Mouse (Mus musculus) mature B cell (primary cell): ENCODE results near the gene Tmem190.
"Not testable (repeated sequence)": the region's sequence is repeated elsewhere in the genome, so short reads cannot be mapped to it uniquely, and the experiment has no call there.

ENCODE experiments used
- in situ Hi-C: fragments of 300-500 bp; cut with MboI; formaldehyde crosslinking; loops from 2 replicates; pipeline ENCODE4 v1.14.3; 2019

Tmem190 gene

DNA sequence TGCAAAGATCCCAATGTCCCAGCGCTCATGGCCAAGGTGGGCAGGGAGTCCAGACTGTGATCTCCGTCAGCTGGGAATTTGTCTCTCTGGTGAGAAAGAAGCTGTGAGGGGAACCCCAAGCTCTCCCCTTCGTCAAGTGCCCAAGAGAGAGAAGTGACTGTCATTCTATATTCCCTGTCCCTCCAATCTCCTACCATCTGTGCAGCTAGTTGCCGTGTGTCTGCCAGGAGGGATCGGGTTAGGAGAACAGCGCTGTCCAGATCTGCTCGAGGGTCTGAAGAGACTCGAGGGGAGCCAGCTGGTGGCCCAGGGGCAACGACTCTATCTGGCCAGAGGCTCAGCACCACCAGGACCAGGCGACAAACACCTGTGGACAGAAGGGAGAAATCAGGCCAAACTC lies 6.6 kb upstream of the Tmem190 start:
- in situ Hi-C loops: no loop called here

GRCm38 (mm10) chr7:4776861-4777830 lies 5.6 kb upstream of the Tmem190 start:
- in situ Hi-C loops: no loop called here

DNA sequence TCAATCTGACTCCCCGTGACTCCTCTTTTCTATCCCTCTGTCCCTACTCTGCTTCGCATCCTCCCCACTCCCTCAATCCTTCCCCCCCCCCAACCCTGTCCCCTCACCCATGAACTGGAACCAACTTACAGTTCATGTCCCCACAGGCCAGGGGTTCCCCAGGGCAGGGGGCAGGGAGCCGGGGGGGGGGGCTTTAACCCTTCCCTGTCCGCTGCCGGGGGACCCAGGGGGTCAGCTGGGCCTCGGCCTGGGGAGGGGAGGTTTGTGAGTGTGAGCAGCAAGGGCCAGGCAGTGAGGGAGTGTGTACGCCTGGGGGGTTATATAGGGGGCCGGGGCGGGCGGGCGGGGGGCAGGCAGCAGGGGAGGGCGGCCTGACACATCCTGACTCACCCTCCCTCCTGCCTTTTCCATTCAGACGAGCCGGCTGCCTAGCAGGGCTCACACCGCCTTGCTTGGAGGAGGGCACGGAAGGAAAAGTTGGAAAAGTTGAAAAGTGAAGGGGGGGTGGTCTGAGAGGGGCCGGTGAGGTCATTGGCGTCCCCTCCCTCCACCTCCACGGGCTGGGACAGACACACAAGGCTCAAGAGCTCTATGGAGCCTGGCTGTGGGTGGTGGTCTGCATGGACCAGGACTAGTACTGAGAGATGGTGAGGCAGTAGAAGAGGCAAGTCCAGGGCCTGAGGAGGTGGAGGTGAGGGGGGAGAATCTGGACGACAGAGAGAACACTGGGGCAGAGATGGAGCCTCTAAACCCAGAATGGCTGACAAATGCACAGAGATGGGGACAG lies 4.7 kb upstream of the Tmem190 start:
- in situ Hi-C loops: no loop called here

GRCm38 (mm10) chr7:4779921-4780320 lies 2.8 kb upstream of the Tmem190 start:
- in situ Hi-C loops: no loop called here

DNA sequence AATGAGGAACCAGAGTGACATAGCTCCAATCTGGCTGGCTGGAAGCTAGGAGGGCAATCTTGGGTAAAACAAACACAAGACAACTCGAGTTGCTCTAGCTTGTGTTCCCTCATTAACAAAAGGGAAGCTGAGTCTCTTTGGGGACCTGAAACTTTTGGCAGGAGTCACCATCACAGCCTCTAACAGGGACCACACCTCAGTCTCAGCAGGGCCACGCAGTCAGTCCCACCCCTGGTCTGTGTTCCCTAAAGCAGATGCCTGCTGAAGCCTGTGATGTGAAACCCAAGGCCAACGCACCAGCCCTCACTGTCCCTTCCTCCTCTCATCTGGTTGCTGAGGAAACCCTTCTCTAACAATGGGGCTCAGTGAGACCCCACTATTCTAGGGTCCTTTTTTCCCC lies 607 bp upstream of the Tmem190 start:
- in situ Hi-C loops: no loop called here

DNA sequence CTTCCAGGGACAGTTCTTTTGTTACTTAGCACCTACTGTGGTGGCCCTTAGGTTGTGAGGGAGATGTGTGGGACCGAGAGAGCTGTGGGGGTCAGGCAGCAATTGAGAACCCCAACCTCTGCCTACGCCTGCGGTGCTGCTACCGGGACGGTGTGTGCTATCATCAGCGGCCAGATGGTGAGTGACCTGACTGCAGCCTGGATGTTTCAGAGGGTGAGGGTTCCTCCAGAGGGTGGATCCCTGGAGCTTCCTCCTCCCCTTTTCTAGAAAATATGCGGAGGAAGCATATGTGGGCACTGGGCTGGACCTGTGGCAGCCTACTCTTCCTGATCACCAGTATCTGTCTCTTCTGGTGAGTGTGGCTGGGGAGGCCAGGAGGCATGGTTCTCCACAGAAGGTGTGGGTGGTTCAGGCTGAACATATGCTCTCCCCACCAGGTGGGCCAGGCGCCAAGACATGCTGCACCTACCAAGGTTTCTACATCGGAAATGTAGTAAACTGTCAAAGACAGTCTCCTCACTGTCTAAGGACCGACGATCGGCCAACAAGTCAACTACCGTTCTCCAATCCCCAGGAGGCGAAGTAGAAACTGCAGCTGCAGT lies 1.0 kb downstream of the Tmem190 start:
- in situ Hi-C loops: no loop called here

DNA sequence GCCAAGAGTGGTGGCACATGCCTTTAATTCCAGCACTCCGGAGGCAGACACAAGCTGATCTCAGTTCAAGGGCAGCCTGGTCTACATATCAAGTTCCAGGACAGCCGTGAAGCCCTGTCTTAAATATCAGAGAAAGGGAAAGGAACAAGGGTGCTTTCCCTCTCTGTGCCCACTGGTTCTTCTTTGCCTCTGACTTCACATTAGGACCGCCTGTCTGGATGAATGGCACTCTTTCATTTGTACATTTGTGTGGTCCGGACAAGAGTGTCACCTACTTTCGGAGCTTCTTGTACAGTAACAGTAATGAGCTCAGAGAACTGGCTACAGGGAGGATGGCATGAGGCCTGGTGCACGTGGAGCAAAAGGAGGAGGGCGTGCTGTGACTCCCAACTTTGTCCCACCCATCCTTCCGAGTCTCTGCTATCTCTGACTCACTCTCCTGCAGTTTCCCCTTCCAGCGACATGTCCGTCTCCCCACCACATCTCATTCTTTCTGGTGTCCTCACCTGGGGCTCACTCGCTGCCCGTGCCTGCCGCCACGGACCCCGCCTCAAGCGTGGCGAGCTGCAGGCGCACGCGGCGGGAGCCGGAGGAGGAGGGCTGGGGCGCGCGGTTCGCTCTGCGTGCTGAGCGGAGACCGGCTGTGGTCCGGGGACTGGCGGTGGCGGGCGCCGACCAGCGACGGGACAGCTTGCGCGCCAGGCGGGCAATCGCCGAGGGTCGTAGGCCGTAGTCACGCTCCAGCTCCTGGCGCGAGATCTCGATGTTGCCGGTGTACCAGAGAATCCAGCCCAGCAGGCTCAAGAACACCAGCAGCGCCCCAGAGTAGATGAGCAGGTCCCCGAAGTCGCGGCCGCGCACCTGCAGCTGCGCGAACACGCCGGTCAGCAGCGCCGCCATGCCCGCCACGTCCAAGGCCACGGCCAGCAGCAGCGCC lies 6.0 kb downstream of the Tmem190 start:
- in situ Hi-C loops: no loop called here

GRCm38 (mm10) chr7:4789436-4789935 lies 6.7 kb downstream of the Tmem190 start, which contains the start of gene Tmem238:
Gene Tmem238 (minus strand): TSS chr7:4789656.
- in situ Hi-C loops: no loop called here

DNA sequence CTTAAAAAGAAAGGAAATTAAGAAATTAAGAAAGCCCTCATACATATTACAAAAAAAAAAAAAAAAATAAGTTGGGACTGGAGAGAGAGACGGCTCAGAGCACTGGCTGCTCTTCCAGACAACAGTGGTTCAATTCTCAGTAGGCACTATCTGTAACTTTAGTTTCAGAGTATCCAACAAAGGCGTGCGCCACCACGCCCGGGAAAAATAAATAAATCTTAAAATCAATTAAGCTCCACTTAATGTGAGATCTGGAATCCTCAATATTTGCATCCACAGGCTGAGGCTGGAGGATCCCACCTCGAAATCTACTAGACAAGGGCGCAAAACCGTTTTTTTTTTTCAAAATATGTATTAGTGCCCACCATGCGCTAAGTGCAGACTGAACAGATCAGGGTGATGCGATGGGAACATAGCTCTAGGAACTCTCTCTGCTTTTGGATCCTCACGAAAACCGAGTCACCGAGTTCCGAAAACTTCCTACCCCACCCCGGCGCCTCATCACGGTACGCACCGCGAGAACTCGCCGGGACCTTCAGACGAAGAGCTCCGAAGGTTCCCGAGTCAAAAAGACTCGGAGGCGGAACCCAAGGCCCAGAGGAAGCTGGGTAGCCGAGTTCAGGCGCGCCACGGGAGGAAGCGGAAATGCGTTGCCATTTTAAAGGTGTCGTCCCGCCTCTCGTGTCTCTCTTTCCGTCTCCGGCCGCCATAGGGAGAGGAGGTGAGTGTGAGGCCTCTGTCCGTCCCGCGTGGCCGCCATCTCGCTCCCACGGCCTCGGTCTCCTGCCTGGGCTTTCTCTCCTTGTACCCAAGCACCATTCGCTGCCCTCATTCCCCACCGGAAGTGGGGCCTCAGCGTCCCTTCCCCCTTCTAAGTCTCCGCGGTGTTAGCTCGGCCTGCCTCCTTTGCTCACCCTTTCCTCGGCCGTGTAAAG lies 9.8 kb downstream of the Tmem190 start, which contains the start of gene Rpl28:
Gene Rpl28, plus strand, starts transcription at position 597 of the 935 bp plus-strand sequence.
- in situ Hi-C loops: loop anchor here (10.0 kb wide), 1 partner anchor 168 kb away; no protein-coding TSS in a partner anchor

DNA sequence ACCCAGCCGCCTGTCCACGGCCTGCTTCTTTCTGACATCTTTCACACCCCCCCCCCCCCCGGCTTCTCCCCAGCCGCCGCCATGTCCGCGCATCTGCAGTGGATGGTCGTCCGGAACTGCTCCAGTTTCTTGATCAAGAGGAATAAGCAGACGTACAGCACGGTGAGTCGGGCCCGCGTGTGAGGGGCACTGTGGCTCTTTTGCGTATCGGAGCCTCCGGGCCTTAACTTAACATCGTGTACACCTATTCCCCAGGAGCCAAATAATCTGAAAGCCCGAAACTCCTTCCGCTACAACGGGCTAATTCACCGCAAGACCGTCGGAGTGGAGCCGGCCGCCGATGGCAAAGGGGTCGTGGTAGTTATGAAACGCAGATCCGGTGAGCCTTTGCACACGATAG lies 10.5 kb downstream of the Tmem190 start:
- in situ Hi-C loops: loop anchor here (10.0 kb wide), 1 partner anchor 168 kb away; no protein-coding TSS in a partner anchor

DNA sequence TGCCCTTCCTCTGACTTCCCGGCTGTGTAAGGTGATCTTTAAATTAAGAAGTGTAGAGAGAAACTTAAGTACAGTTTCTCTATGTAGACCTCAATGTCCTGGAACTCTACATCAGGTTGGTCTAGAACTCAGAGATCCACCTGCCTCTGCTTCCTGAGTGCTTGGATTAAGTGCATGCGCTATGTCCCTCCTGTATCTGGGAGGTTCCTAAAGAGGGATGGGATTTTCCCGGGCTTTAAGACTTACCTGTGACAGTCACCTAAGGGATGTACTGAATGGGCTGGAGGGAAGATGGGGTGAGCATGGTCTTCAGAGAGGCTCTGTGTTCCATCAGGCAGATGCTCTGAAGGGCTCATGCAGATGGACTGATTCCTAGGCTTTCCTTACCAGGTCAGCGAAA lies 10.9 kb downstream of the Tmem190 start:
- in situ Hi-C loops: loop anchor here (10.0 kb wide), 1 partner anchor 169 kb away; no protein-coding TSS in a partner anchor

DNA sequence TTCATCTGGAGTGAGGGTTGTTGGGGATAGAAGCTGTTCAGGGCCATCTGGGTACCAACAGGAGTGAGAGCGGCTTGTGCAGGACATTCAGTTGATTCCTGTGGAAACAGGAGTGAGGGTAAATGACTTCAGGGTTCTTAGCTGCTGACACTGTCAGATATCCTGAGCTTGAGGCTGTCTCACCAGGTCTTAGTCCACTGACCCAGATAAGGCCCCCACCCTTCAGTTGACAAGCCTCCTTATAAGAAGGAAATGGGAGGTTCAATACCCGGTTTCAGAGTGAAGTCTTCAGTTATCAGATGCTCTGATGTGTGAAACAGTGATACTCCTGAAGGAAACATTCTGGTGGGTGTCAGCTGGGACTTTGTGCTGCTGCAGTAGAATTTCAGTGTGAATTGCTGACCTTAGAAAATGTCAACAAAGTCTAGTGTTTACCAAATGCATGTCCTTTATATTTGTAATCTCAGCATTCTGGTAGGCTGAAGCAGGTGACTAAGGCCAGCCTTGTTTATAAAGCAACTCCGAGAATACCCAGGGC lies 12.0 kb downstream of the Tmem190 start:
- in situ Hi-C loops: loop anchor here (10.0 kb wide), 1 partner anchor 170 kb away; no protein-coding TSS in a partner anchor

DNA sequence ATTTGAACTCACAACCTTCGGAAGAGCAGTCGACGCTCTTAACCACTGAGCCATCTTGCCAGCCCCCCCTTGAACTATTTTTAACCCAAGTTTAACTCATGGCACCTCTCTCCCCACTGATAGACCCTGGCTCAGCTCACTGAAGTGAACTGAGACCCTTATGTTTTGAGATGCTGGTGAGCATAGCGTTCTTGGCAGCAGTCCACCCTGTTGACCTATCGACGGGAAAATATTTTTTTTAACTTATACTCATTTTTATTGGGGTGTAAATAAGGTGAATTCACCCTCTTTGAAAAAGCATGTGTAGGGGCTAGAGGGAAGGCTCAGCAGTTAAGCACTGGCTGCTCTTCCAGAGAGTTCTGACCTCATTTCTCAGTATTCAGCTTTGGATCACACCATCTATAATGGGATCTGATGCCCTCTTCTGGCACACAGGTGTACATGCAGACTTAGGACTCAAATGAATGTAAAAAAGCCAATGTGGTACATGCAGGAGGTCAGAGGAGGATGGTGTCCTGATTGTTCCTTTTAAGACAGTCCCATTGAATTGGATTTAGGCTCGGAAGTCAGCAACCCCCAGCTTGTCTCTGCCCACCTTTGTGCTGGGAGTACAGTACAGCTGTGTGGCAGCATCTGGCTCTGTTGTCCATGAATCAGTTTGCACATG lies 13.2 kb downstream of the Tmem190 start:
- in situ Hi-C loops: loop anchor here (10.0 kb wide), 1 partner anchor 171 kb away; no protein-coding TSS in a partner anchor

GRCm38 (mm10) chr7:4802247-4802646 lies 19.5 kb downstream of the Tmem190 start:
- in situ Hi-C loops: no loop called here

DNA sequence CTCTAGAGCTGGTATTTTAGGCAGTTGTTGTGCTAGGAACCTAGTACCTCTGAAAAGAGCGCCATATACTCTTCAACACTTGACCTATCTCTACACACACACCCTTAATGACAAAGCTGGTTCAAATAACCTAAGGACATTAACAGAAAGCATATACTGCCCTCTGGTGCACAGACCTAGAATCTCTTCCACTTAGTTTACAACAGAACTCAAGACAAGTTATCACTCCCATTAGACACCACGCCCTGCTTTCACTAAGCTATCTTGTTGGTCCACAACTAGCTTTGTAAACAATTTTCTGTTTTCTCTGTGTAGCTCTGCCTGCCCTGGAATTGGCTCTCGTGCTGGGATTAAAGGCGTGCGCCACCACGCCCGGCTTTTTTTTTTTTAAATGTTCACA lies 24.0 kb downstream of the Tmem190 start:
- in situ Hi-C loops: no loop called here

- in situ Hi-C loops: not testable (repeated sequence)
Observed at GRCm38 (mm10) chr7:4811131-4811530, 28.4 kb downstream of the Tmem190 start.

DNA sequence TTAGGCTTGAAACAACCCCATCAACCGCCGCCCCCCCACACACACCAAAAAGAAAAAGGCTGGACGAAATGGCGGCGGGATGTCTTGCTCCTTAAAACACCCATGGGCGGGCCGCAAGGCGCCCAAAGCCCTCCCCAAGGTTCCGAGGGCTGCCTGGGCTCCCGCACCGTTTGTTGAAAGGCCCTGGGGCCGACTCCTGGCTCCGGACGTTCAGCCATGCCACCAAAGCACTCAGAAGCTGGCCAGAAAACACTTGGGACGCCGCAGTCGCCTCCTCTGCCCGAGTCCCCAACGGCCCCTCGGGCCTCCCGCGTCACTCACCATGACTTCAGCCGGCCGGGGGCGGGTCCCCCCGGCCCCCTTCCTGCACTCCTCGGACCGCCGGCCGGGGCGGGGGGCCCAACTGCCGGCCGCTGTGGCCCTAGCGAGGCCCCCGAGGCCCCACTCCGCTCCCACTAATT lies 29.1 kb downstream of the Tmem190 start:
- in situ Hi-C loops: no loop called here

DNA sequence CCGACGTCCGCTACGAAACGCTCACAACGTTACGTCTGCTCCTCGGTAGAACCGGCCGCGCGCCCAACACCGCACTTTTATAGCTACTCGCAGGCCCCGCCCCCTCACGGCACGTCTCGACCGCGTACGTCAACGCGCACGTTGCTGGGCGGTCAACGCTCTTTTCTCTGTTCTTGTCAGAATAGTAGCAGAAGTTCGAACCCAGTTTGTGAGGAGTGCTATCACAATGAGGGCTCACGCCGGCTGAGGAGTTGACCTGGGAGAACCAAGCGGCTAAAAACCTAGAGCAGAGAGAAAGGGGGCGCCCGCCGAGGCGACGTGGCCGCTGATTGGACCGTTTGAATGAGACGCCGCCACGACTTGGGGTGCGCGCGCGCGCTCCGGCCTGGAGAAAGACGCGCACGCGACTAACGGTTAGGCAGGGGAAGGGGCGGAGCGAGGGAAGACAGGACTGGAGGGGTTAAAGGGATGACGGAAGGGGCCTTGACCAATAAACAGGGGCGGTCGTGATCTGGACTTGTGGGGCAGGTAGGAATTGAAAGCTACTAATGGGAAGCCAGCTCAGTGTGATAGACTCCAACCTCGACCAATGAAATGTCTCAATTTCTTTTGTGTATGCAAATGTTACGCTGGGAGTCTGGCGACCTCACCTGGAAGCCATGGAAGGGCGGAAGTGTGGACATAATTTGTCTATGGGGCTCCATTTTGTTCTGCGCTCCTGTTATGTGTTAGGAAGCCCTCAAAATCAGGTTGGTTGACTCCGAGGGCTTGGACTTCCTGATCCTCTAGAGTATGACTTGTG lies 29.8 kb downstream of the Tmem190 start, which contains the start of gene Ube2s:
Gene Ube2s, minus strand, starts transcription at position 288 of the 802 bp plus-strand sequence.
- in situ Hi-C loops: no loop called here
